Mouse (Mus musculus): ENCODE measurements around the gene Pkp4.

DNA sequence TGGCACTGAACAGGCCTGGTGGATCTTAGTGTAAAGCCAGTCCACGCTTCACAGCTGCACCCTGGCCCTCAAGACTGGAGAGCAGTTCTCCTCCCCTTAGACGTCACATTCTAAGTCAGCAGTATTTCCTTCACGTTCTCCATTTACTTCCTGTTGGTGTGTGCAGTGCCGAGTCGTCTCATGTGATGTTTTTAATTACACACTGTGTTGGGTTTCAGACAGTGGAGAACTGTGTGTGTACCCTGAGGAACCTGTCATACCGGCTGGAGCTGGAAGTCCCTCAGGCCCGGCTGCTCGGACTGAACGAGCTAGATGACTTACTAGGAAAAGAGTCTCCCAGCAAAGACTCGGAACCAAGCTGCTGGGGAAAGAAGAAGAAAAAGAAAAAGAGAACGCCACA lies 177.9 kb downstream of the Pkp4 start:
- TF ChIP-seq MAFK (IDR thresholded peaks at IDR 0.05; ENCODE audit: insufficient read depth, low read depth, low read length) (no peak), CHD2 (IDR thresholded peaks at IDR 0.05; ENCODE audit: low read depth, low read length) (no peak), ZC3H11A (IDR thresholded peaks at IDR 0.05; ENCODE audit: borderline replicate concordance, low read depth, low read length) (no peak), HCFC1 (IDR thresholded peaks at IDR 0.05; ENCODE audit: borderline replicate concordance, insufficient read depth, low read length) (no peak), ZNF384 (IDR thresholded peaks at IDR 0.05; ENCODE audit: low read depth, low read length) (no peak)

Data from ES-E14 (cell line).